Mouse (Mus musculus) kidney, postnatal 14 days (tissue): ENCODE measurements around the gene Insig1.

Experiments used
- DNase-seq: peaks from one replicate; pipeline ENCODE4 v3.0.0; 2022; ENCODE audit warnings: mixed read lengths

The Insig1 gene

DNA sequence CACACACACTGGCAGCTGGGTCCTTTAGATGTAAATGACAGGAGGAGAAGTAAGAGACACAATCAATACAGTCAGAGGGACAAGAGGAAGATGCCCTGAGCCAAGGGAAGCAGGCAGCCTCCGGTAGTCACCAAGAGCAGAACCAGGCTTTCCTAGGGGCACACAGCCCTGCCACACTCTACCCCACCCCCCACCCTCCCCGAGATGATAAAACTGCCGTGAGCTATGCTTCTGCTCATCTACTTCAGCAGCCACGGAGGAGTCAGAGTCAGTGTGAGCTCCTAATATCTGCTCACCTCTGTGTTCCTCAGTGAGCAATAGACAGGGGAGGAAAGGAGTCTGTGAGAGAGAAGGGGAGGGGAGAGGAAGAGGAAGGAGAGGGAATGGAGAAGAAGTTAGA is 5.9 kb upstream of the Insig1 start:
- DNase-seq: no peak

DNA sequence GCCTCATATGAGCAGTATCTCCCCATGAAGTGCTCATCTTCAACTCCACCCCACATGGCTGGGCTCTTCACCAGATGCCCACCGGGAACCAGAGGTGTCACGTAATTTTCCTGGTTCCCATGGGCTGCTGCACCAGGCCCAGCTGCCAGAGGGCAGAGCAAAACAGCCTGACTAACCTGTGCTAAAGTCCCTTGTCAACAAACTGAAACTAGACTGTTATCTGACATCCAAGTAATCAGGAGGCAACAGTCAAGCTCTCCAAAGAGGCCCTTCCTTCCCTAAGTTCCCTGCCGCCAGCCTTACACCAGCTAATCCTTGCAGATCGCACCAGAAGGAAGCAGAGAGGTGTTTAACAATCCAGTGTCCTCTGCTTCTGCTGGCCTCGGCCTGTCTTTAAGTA is 4.9 kb upstream of the Insig1 start:
- no peak for DNase-seq

DNA sequence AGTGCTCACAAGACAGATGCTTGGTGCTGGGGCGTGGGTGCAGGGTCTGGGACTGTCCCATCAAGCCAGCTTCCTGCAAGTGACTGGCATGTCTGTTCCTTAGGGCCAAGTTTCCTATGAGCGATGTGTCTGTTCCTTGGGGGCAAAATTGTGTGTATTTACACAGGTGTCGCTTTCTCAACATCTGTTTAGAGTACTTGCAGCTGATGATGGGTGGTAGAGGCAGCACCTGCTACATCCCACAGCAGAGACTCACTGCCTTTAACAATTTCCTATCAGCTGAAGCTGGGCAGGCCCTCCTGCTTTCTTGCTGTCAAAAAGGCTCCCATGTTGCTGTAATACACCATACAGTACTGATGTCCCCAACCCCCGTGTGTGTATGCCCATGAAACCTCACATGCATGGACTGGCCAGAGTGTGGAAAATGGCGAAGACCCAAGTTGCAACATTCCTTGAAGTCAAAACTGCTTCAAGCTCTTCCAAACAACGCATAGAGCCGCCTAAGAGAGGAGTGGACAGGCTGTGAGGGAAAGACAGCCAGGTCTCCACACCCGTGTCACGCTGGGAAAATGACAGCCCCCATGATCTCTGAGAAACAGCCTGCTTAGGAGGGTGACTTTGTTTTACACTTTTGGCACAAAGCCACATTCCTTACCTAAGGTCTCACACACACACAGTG is 875 bp upstream of the Insig1 start:
- DNase-seq: no peak

DNA sequence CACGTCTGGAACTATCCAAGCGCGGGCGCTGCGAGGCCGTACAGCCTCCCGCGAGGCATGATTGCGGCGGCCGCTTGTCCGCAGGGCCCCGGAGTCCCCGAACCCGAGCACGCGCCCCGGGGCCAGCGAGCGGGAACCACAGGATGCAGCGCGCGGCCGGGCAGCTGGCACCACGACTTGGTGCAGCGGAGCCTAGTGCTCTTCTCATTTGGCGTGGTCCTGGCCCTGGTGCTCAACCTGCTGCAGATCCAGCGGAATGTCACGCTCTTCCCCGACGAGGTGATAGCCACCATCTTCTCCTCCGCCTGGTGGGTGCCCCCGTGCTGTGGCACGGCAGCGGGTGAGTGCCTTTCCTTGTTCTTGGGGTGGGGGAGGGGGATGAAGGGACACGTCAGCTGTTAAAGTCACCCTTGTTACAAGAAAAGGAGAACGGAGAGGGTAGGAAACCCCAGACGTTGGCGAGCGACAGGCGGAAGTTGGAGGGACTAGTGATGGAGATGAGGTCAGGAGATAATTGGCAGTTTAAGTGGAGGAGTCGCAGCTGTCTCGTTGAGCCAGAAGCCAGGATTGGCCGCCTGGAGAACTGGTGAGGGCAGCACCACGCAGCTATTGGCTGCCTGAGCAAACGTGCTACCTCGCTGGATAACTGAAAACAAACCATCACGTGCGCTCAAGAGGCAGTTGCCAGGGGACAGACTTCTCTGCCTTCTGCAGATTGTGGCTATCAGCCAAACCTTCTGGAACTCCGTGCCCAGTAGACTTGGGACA is 477 bp downstream of the Insig1 start:
- peak; percentile 90 for DNase-seq

DNA sequence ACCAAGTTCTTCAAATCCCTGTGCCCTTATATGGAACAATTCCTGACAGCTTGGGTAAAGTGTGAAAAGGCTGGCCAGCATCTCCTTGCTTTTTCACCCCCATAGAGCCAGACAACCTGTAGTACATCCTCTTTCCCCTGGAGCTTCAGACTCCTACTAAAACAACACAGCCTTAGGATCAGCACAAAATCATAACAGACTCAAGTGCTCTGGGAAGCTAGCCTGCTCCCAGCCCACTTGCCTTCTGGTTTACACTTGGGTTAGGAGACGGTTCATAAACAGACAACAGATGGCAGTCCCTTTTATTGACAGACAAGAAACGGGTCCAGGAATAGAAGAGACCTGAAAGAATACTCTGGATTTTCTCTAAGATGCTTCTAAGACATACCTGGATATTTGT is 8.3 kb downstream of the Insig1 start:
- no peak for DNase-seq

DNA sequence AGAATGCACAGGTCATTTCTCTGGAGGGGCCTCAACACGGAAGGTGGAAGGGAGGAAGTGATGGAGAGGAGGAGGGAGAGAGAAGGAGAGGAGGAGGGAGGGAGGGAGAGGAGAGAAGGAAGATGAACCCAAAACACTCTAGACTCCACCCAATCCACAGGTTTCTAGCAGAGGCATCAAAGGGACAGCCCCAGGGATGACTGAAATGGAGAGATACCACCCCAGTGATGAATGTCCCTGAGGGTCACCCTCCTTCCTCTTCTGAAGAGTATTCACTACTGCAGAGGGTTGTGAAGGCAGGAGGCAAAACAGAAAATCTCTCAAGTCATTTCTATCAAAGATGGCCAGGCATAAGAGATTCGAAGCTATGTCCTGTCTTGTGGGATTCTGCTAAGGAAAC is 10.0 kb downstream of the Insig1 start:
- no peak for DNase-seq

DNA sequence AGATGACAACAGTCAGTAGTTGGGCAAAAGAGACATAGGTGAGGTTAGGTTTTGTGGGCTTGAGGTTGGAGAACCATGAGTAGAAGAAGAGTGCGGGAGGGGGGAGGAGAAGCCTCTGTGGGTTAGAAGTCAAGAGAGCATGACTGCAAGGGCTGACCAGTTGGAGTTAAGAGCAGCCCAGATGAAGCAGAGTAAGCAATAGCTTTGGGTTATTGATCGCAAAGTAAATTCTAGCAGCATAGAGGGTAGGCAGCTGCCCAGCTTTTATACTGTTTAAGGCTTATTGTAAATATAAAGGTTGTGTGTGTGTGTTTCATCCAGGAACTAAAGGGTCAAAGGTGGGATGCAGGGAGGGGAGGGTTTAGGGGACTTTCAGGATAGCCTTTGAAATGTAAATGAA is 10.7 kb downstream of the Insig1 start:
- no peak for DNase-seq

DNA sequence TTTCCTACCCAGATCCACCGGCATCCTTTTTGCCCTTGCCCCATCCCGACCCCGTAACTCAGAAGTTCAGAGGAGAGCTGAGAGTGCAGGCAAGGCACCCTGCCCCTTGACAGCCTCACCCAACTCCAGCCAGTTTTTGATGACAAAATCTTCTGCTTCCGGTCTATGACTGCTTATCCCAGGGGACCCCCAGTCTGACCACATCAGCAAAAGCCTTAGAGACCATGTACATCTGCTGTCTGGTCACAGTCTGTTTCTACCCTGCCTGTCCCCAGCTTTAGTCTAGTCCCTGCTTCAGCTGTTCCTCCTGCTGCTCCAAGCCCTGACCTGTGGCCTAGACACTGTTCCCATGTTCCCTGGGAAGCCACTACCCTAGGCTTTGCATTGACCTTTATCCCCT is 11.1 kb downstream of the Insig1 start:
- DNase-seq: no peak

DNA sequence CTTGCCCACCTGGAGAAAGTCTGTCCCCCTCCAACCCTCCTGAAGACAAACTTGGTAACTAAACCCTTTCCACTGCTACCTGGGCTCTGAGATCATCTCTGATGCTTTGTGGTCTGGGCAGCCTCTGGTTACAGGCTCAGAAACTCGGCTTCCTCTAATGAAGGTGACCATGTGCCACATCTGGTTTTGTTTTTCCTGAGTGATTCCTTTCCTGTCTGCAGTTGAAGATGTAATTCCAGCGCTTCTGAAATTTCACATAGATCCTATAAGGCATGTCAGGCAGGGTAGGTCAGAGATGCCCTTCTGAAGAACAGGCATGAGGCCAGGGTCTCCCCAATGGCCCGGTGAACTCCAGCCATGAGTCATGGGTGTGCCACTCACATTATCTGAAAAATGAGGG is 11.6 kb downstream of the Insig1 start:
- DNase-seq: no peak

DNA sequence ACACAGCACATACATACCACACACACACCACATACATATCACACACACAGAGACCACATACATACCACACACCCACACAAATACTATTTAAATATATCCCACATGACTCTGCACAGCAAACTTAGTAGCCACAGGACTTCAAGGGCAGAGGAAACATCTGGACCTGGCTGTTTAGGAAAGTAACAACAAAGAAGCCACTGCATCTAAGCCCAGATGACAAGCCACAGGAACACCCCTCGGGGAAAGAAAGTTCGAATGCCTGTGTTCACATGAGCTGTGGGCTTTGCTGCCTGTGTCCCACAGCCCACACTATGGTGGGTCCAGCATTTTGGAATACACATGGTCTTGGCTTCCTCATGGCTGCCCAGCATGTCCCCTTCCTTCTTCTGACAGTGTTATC is 13.6 kb downstream of the Insig1 start:
- no peak for DNase-seq

DNA sequence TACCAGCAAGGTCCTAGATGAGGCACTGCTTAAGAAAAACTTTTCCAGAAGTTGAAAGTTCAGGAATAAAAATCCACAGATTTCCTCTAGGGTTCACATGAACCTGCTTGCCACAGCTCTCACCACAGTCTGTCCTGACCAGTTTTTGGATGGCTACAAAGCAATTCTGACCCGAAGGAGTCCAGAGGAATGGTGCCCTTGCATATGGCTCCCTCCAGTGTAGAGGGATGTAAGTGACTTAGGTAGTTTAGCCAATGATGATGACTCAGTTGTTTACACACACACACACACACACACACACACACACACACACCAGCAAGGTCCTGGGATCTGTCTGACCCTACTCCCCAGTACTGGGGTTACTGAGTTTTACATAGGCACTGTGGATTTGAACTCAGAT is 19.4 kb downstream of the Insig1 start:
- no peak for DNase-seq

DNA sequence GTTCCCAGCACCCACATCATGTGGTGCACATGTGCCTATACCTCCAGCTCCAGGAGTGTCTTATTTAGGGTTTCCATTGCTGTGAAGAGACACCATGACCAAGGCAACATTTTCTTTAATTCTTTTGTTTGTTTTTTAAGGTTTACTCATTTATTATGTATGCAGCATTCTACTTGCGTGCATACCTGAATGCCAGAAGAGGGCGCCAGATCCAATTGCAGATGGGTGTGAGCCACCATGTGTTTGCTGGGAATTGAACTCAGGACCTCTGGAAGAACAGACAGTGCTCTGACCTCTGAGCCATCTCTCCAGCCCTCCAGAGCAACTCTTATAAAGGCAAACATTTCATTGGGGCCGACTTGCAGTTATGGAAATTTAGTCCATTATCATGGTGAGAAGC is 21.2 kb downstream of the Insig1 start:
- DNase-seq: no peak

DNA sequence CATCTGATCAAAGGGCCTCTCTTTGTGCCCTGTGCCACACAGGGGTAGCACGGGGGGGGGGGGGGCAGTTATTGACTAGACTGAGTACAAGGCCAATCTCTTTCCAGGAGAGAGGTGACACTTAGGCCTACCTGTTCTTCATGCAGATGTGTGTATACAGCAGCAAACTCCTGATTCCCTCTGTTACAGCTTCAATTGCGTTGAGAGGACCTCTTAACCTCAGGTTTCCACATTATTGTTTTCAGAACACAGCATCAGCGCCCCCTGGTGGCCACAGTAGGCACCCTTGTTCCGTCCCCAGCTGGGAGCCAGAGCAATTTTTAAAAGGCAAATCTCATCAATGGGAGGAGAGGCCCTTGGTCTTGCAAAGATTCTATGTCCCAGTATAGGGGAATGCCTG is 22.7 kb downstream of the Insig1 start:
- peak; percentile 73 for DNase-seq

DNA sequence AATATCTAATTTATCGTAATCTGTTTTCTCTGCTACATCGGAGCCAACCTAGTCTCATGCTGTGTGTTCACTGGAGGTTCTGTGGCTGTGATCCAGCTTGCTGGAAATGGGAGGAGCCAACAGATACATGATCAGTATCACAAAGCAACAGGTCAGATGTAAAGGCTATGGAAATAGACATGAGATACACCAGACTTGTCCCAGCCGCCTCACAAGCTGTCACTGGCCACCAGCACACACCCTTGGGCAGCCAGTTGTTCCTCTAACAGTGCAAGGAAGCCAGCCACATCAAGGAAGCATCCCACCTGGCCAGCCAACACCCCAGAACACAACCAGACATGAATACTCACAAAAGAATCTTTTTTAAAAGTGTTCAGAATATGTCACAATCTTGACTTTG is 23.2 kb downstream of the Insig1 start:
- no peak for DNase-seq

DNA sequence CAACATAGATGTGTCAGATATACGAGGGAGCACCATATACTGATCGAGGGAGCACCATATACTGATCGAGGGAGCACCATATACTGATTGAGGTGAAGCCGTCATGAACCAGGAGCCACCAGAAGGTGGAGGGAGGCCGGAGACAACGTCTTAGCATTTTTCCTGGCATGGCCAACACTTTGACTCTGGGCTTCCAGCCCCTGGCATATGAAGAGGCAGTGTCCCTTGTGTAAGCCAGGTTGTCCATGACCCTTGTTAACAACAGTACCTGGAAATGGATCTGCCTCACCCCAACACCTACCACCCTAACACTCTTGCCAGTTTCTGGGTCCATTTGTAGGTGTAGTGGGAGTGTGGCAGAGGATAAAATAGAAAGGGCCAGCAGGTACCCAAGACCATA is 23.7 kb downstream of the Insig1 start:
- DNase-seq: no peak

DNA sequence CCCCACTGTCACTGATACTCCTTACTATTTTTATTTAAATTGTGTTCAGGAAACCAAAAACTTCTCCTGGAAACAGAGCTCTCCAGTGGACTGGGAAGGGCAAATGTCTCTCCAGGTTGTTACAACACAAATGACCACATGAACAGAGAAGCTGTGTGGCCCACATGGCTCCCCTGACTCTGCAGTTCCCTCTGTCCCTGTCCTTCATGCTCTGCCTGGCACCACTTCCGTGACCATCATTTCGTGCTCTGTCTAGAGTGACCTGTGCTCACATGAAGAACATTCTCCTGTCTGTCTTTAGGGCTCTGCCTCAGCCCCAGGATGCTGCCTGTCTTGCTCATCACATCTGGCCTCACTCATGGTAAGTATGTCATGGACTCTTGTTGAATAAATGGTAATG is 24.5 kb downstream of the Insig1 start:
- no peak for DNase-seq

DNA sequence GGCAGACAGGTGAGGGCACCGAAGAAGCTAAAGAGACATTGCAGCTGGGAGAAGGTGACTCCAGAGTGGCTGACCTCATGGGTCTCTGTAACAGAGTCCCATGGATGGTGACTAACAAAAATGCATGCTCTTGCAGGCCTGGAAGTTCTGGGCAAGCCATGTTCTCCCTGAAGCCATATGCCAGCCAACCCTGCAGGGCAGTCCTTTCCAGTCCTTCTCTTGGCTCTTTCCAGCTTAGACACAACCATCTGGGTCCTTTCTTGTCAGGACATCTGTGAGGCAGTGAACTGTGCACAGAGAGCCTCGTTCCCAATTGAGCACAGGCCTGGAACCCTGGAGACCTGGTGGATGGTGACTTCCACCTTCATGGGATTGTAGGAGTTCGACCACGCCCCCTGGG is 35.8 kb downstream of the Insig1 start:
- DNase-seq: no peak

DNA sequence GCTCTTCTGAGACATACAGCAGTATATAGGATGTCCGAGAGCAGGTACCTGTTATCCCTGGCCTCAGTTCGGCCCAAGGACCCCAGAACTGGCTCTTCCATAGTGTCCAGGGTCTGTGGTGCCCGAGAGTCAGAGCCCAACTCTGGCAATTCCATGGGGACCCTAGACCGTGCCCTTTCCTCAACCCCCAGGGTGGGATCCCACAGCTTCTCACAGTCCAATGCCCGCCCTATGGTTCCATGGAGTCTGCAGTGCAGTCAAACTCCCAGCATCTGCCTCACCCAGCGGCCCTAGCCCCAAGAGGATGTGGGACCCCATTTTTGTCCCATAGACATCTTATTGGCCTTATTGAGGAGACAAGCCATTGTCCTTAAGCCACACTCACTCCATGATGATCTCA is 36.8 kb downstream of the Insig1 start:
- no peak for DNase-seq

DNA sequence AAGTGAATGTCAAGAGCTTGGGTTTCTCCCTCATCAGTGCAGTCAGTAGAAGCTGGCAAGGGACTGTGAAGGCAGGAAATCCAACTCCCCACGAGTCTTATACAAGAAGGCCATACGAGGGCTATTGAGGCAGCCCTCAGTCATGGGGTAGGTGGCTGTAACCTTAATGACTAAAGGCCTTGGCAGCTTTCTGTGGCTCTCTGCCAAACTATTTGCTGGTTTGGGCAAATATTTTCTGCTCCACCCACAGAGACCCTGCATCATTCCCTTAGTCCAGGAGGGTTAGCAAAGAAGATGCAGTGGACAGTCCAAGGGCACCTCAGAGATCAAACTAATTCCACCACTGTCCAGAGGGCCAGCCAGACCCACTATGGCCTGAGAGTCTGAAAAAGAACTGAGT is 39.7 kb downstream of the Insig1 start:
- DNase-seq: no peak

DNA sequence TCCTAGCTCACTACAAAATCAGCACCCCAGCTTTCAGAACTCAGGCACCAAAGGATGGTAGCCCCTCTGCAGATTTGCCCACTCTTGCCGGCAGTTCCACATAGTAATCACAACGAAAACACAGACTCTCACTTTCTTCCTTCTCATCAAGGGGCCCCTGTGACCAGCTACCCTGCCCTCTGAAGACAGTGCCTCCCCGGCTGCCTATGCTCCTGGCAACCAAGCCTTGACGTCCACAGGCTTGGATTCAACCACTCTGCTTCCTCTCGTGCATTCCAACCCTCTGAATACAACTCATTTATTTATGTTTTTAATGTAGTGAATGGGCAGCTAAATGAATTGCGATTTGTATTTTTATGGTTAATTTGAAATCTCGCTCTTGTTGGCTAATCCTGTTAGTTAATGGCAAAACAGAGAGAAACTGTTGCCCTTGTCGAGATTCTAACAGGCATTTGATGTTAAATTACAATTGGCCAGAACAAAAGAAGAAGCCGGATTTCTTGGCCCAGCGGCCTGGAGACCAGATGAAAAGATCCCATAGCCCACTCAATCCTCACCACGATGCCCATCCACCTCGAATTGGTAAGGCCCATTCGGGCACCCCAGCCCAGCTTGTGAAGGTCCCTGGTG is 46.2 kb downstream of the Insig1 start:
- DNase-seq: no peak

DNA sequence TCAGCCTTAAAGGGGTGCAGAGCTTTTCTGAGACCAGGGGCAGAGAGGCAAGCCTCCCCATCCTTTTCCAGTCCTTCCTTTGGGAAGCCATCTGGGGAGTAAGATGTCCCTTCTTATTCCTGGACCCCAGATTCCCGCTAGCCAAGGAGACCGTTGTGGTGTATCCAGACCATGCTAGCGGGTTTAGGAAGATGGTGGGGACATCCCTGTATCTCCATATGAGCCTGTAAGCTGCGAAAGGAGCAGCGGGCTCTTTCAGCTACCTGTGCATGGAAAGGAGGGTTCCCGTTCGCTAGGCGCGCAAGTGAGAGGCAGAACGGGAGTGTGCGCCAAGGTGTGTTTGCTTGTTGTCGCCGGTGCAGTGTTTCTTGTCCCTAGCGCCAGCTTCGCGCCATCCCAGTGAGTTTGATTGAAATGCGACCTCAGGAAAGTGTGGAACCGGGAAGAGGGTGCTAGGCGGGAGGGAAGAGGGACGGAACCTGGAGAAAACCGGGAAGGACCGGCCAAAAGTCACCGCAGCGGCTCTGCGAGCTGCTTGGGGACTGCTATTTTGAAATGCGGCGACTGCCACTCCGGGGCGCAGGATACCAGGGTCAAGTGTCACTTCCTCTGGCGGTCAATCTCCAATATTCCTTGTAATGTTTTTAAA is 46.8 kb downstream of the Insig1 start:
- DNase-seq: peak; percentile 67

DNA sequence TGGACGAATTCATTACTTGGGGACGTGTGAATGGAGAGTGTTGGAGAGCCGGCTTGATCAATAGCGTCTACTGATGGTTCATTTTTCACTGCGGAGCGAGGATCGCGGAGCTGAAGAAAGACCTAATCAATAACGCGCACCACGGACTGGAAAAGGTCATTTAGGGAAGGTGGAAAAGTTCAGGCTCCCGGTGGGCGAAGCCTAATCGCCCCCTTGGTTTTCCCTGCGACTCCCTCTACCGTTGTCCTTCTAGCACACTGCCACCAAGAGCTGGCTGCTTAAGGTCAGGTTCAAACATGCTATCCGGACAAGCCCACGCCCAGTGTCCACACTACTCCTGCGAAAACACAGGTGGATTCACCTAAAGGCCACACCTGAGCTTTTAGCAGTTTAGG is 47.4 kb downstream of the Insig1 start:
- DNase-seq: no peak

DNA sequence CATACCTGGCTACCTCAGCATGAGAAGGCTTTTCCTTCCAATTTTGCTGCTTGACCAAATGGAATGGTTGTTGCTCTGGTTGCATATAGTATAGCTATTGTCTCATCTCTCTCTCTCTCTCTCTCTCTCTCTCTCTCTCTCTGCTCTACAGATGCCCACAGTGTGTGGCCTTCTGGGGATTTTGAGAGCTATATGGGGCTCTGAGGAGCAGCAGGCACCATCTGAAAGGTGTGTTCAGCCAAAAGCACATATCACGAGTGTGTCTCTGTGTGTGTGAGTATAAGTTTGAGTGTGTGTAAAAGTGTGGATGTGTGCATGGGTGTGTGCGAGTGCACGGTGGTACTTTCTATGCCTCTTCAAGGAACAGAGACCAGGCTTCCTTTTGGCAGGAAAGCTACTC is 48.4 kb downstream of the Insig1 start:
- DNase-seq: no peak
